Mouse (Mus musculus): ENCODE data around the gene Tyms. TPM values are rescaled to one million over a fixed set of nuclear protein-coding genes. Genes with fewer than 3 reads are reported as not detected.

Tyms gene
- total and polyA plus RNA-seq, 3 experiments = 2.3 to 3.8 (median 3.3) TPM

- Histone ChIP-seq H3K79me2 (replicated peaks; ENCODE audit: control insufficient read depth, insufficient read depth, low read length) (no peaks in the 10 kb centered on the region), H3K27me3 (ENCODE audit: control insufficient read depth, insufficient read depth, low read length) (peaks cover 2% of the 10 kb centered on the region; the same call in 1 of the 2 replicates), H3K4me3 (peak overlapping the region; percentile 26), H3K36me3 (ENCODE audit: control insufficient read depth, insufficient read depth, low read length) (no peaks in the 10 kb centered on the region), H3K9ac (ENCODE audit: low read depth, low read length) (no peak overlapping the region), H3K27ac (no peak overlapping the region), H3K4me1 (ENCODE audit: control insufficient read depth, insufficient read depth, low read length) (peaks cover 1% of the 10 kb centered on the region; the same call in 1 of the 2 replicates)
- intact Hi-C loops (cut with DNase I) = loop anchor here (10.0 kb wide), 1 partner anchor 286 kb away; no protein-coding TSS in a partner anchor
- WGBS = 7% methylated on average over 18 of the region's 18 CpGs
- TF ChIP-seq EP300 (IDR thresholded peaks at IDR 0.05; ENCODE audit: insufficient read depth, low read depth, low read length) = no peak
- peak; percentile 55 for TF ChIP-seq CTCF (IDR thresholded peaks at IDR 0.05)
- DNase-seq = peak; percentile 43 to 57
Observed at GRCm38 (mm10) chr5:30111126-30111525, 37.7 kb upstream of the Tyms start.

GRCm38 (mm10) chr5:30110371-30111060 lies 37.1 kb upstream of the Tyms start:
- Histone ChIP-seq H3K79me2 (replicated peaks; ENCODE audit: control insufficient read depth, insufficient read depth, low read length) (no peaks in the 10 kb centered on the region), H3K9ac (ENCODE audit: low read depth, low read length) (no peak overlapping the region), H3K27ac (no peak overlapping the region), H3K4me3 (no peak overlapping the region; the same call in 1 of the 2 replicates), H3K4me1 (ENCODE audit: control insufficient read depth, insufficient read depth, low read length) (peaks cover 1% of the 10 kb centered on the region; the same call in 1 of the 2 replicates), H3K36me3 (ENCODE audit: control insufficient read depth, insufficient read depth, low read length) (no peaks in the 10 kb centered on the region), H3K27me3 (ENCODE audit: control insufficient read depth, insufficient read depth, low read length) (peaks cover 3% of the 10 kb centered on the region; the same call in 1 of the 2 replicates)
- TF ChIP-seq EP300 (IDR thresholded peaks at IDR 0.05; ENCODE audit: insufficient read depth, low read depth, low read length) = no peak
- no peak for TF ChIP-seq POLR2A (IDR thresholded peaks at IDR 0.05; ENCODE audit: insufficient read depth, low read depth, low read length)
- no peak for TF ChIP-seq CTCF (IDR thresholded peaks at IDR 0.05)
- WGBS = 43% methylated on average over 22 of the region's 22 CpGs
- intact Hi-C loops (cut with DNase I) = loop anchor here (10.0 kb wide), 1 partner anchor 286 kb away; no protein-coding TSS in a partner anchor
- DNase-seq = peak in 1 of 2 experiments; percentile 15

GRCm38 (mm10) chr5:30109899-30110298 lies 36.5 kb upstream of the Tyms start:
- H3K27me3 ChIP-seq (ENCODE audit: control insufficient read depth, insufficient read depth, low read length) = peaks cover 8% of the 10 kb centered on the region
- H3K36me3 ChIP-seq (ENCODE audit: control insufficient read depth, insufficient read depth, low read length) = no peaks in the 10 kb centered on the region
- WGBS = 87% methylated on average over 2 of the region's 2 CpGs
- TF ChIP-seq CTCF (IDR thresholded peaks at IDR 0.05) (no peak), POLR2A (IDR thresholded peaks at IDR 0.05; ENCODE audit: insufficient read depth, low read depth, low read length) (no peak), EP300 (IDR thresholded peaks at IDR 0.05; ENCODE audit: insufficient read depth, low read depth, low read length) (no peak)
- peaks cover under 1% of the 10 kb centered on the region; the same call in 1 of the 2 replicates for H3K4me1 ChIP-seq (ENCODE audit: control insufficient read depth, insufficient read depth, low read length)
- H3K9ac ChIP-seq (ENCODE audit: low read depth, low read length) = no peak overlapping the region
- no peak overlapping the region for H3K27ac ChIP-seq
- no peak overlapping the region for H3K4me3 ChIP-seq
- DNase-seq = no peak
- intact Hi-C loops (cut with DNase I) = loop anchor here (10.0 kb wide), 1 partner anchor 285 kb away; no protein-coding TSS in a partner anchor
- no peaks in the 10 kb centered on the region for H3K79me2 ChIP-seq (replicated peaks; ENCODE audit: control insufficient read depth, insufficient read depth, low read length)

GRCm38 (mm10) chr5:30108233-30108632 lies 34.8 kb upstream of the Tyms start:
- 77% methylated on average over 6 of the region's 6 CpGs for WGBS
- TF ChIP-seq POLR2A (IDR thresholded peaks at IDR 0.05; ENCODE audit: insufficient read depth, low read depth, low read length) (no peak), CTCF (IDR thresholded peaks at IDR 0.05) (no peak), EP300 (IDR thresholded peaks at IDR 0.05; ENCODE audit: insufficient read depth, low read depth, low read length) (no peak)
- Histone ChIP-seq H3K27ac (no peak overlapping the region), H3K9ac (ENCODE audit: low read depth, low read length) (no peak overlapping the region), H3K4me1 (ENCODE audit: control insufficient read depth, insufficient read depth, low read length) (no peaks in the 10 kb centered on the region; the same call in 1 of the 2 replicates), H3K27me3 (ENCODE audit: control insufficient read depth, insufficient read depth, low read length) (peaks cover 8% of the 10 kb centered on the region), H3K4me3 (no peak overlapping the region), H3K36me3 (ENCODE audit: control insufficient read depth, insufficient read depth, low read length) (no peaks in the 10 kb centered on the region), H3K79me2 (replicated peaks; ENCODE audit: control insufficient read depth, insufficient read depth, low read length) (no peaks in the 10 kb centered on the region)
- peak in 1 of 2 experiments; percentile 12 for DNase-seq
- intact Hi-C loops (cut with DNase I) = no loop called here

GRCm38 (mm10) chr5:30107611-30108041 lies 34.2 kb upstream of the Tyms start:
- Histone ChIP-seq H3K4me1 (ENCODE audit: control insufficient read depth, insufficient read depth, low read length) (no peaks in the 10 kb centered on the region; the same call in 1 of the 2 replicates), H3K27ac (no peak overlapping the region), H3K9ac (ENCODE audit: low read depth, low read length) (no peak overlapping the region), H3K4me3 (no peak overlapping the region), H3K79me2 (replicated peaks; ENCODE audit: control insufficient read depth, insufficient read depth, low read length) (no peaks in the 10 kb centered on the region), H3K36me3 (ENCODE audit: control insufficient read depth, insufficient read depth, low read length) (no peaks in the 10 kb centered on the region), H3K27me3 (ENCODE audit: control insufficient read depth, insufficient read depth, low read length) (peaks cover 8% of the 10 kb centered on the region)
- TF ChIP-seq POLR2A (IDR thresholded peaks at IDR 0.05; ENCODE audit: insufficient read depth, low read depth, low read length) (no peak), CTCF (IDR thresholded peaks at IDR 0.05) (no peak), EP300 (IDR thresholded peaks at IDR 0.05; ENCODE audit: insufficient read depth, low read depth, low read length) (no peak)
- intact Hi-C loops (cut with DNase I) = no loop called here
- DNase-seq = peak in 1 of 2 experiments; percentile 14
- 28% methylated on average over 5 of the region's 5 CpGs for WGBS

GRCm38 (mm10) chr5:30107186-30107585 lies 33.8 kb upstream of the Tyms start:
- H3K9ac ChIP-seq (ENCODE audit: low read depth, low read length) = no peak overlapping the region
- DNase-seq = peak in 1 of 2 experiments; percentile 4
- no peaks in the 10 kb centered on the region; the same call in 1 of the 2 replicates for H3K4me1 ChIP-seq (ENCODE audit: control insufficient read depth, insufficient read depth, low read length)
- peaks cover 8% of the 10 kb centered on the region for H3K27me3 ChIP-seq (ENCODE audit: control insufficient read depth, insufficient read depth, low read length)
- TF ChIP-seq POLR2A (IDR thresholded peaks at IDR 0.05; ENCODE audit: insufficient read depth, low read depth, low read length) (no peak), EP300 (IDR thresholded peaks at IDR 0.05; ENCODE audit: insufficient read depth, low read depth, low read length) (no peak), CTCF (IDR thresholded peaks at IDR 0.05) (no peak)
- intact Hi-C loops (cut with DNase I) = no loop called here
- no peaks in the 10 kb centered on the region for H3K36me3 ChIP-seq (ENCODE audit: control insufficient read depth, insufficient read depth, low read length)
- WGBS = 51% methylated on average over 7 of the region's 7 CpGs
- H3K79me2 ChIP-seq (replicated peaks; ENCODE audit: control insufficient read depth, insufficient read depth, low read length) = no peaks in the 10 kb centered on the region
- no peak overlapping the region for H3K4me3 ChIP-seq
- no peak overlapping the region for H3K27ac ChIP-seq

Data from heart, adult 2 months (tissue).